Mouse (Mus musculus) hematopoietic stem cell, adult 5-6 weeks (primary cell): Measurements from ENCODE around the gene Astn2. TPM values are rescaled to one million over a fixed set of nuclear protein-coding genes. Genes with fewer than 3 reads are reported as not detected.
"Not testable (repeated sequence)": the region's sequence is repeated elsewhere in the genome, so short reads cannot be mapped to it uniquely, and the experiment has no call there.

Experiments used
- ATAC-seq, 2 experiments: fragments of 125-278 bp in 1 of 2; replicated peaks in 1 of 2; 2 replicates each; pipeline ENCODE4 v1.8.0; 2016 to 2017; ENCODE audit warnings: inconsistent platforms in 2 of 2, mild to moderate bottlenecking in 2 of 2, moderate number of reproducible peaks in 2 of 2, low read depth in 1 of 2, moderate TSS enrichment in 1 of 2; ENCODE audit not compliant: low FRiP score in 2 of 2, poor library complexity in 2 of 2, severe bottlenecking in 2 of 2, insufficient read depth in 1 of 2, low TSS enrichment in 1 of 2
- total RNA-seq: library from RNA; stranded (forward); fragments of 172-1452, 232-1000 nt; gene quantifications from 2 replicates; pipeline ENCODE4 v1.2.3, GENCODE M21; 2017

Gene Astn2
- total RNA-seq, 1 experiment from 2014 or later: not detected

GRCm38 (mm10) chr4:65687006-65687723, 717.2 kb downstream of the Astn2 start:
- ATAC-seq: no peak

DNA sequence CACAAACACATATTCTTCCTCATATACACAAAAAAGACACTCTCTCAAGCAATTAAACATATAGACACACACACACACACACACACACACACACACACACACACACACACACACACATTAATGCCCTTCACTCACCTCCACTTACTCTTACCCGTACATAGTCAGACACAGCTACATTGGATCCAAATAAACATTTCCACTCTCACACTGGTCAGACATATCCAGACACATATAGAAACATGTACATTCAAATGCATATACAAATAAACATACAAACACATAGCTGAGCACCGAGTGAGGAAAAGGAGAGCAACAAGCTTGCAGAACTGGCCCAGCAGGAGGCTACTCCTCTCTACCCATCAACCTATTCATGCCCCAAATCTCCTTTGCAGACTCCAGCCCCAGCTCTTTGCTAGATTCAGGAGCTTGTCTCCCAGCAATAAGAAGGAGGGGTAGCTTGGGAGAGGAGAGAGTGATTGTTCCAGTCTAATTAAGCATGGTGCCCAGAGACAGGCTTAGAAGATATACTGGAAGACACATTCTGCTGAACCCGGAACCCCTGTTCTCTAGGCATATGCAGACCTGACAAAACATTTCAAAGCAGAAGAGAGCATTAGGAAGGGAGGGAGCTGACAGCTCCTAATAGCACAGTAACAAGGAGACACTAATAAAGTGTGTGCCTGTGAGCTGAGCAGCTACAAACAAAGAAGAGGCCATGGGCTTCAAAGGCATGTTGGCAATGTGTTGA, 718.0 kb downstream of the Astn2 start:
- ATAC-seq: no peak

DNA sequence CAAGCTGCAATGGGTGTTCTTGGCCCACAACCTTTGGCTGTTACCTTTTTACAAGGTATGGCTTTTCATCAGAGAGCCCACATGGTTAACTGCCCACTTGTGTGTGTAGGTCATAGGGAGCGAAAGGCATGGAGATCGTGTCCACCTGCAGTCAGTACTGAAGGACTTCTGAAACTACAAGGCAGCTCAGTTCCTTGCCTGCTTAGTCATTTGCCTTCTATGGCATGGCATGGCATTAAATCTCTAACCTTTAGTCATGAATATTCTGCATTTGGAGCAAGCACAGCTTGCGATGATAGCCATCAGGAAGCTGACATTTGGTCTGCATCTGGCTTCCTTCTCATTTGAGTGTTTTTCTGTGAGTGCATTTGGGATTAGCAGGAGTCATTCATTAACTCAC, 720.0 kb downstream of the Astn2 start:
- no peak for ATAC-seq

DNA sequence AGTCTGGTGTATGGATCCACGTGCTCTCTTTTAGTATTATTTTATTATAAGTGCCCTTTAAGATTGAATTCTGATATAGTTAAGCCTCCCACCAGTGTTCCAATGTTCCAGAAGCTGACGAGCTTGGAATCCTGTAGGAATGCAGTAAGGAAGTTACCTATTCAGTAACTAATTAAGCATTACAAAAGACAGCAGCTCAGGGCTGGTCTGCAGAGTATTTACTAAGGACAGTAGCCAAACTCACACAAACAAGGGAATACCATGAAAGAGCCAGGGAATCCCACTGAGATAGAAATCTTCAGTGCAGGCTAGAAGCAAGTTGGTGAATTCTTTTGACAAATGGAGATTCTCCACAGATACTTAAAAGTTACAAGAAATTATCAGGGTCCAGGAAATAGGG, 724.6 kb downstream of the Astn2 start:
- not testable (repeated sequence) for ATAC-seq

GRCm38 (mm10) chr4:65678929-65679328, 725.5 kb downstream of the Astn2 start:
- no peak for ATAC-seq

DNA sequence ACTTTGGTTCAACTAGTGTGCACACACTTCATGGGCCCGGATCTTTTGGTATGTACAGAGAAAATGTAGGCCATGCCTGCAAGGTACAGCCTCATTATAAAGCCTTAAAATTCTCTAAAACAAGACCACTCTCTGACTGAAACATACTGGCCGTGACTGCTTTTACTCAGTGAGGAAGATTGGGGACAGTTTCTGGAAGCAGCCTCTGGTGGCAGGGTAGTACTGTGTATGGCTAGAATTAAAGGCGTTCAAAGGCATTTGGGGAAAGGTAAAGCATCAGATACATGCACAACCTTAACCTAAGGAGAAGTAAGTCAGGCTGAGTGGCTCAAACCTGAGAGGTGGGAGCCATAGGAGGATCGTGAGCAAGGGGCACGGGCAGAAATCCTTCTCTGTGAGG, 725.9 kb downstream of the Astn2 start:
- ATAC-seq: no peak

DNA sequence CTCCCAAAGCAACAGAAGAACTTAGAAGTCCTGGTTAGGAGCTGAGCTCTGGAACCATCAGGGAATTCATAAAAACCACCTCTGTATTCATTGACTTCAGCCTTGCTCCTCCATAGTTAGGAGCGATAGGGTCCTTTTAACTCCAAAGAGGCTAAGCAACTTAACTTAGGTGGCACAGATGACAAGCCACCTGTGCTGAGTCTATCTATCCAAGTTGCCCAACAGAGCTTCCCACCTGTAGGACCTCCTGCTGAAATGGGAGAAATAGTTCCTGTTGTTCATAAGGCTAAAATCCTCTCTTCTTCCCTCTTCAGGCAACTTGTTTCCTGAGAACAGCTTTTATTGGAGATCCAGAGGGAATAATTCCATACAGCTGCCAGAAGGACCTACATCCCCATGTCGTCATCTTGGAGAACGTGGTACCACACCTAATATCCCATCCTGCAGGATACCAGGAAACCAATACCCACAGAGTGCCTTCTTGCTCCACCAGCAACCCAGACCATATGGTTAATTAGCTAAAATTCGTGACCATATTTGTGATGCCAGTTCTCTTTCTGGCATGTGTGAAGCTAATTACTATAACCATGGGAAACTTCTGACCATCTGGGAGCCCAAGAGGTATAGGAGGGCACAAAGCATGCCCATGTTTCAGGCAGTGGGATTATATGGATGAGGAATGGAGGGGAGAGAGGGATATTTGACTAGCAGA, 730.0 kb downstream of the Astn2 start:
- ATAC-seq: no peak

- no peak for ATAC-seq
Observed at GRCm38 (mm10) chr4:65673418-65673933, 730.9 kb downstream of the Astn2 start.

- ATAC-seq: no peak
Observed at GRCm38 (mm10) chr4:65672294-65672693, 732.1 kb downstream of the Astn2 start.

DNA sequence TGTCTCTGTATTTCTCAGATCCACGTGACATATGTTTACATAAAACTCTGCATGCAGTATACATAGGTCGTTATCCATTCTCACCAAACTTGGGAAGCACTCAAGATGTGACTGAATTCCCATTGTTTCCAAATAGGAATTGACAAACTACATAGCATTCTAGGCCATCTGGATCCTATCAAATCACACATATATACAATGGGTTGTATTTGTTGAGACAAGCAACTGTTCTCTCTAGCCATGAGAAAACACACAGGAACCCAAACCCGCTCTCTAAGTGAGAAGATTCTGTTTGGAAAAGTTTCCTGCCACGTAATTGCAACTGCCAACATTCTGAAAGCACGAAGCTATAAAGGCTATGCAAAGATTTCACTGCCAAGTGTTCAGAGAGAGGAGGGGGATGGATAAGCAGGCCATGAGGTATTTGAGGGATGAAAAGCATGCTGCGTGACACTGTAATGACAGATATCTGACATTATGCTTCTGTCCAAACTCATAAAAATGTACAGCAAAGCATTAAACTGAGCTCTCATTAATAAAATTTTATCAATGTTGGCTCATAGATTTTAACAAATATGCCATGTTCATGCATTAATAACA, 732.7 kb downstream of the Astn2 start:
- no peak for ATAC-seq

DNA sequence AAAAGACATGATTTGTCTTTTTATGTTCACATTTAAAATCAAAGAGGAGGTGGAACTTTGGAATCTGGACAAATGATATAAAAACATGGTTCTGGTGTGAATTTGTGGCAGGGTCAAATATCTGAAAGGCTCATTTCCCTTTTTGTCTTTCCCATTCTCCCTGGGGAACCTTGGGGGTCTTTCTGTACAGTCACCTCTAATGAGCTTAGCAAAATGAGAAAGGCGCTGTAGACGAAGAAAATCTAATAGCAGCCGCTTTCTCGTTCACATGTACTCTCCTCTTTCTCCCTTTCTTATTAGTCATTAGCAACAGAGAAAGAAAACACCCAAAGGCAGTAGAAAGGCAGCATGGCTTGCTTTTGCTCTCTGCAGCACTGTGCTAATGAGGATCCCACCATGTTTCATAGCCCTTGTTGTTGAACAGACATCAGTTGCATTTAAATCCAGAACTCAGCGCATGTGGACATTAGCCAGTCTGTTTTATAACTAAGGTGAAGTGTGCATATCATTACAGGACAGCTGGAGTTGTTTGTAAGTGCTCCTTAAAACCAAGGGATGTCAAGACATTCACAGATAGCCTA, 737.3 kb downstream of the Astn2 start:
- no peak for ATAC-seq

DNA sequence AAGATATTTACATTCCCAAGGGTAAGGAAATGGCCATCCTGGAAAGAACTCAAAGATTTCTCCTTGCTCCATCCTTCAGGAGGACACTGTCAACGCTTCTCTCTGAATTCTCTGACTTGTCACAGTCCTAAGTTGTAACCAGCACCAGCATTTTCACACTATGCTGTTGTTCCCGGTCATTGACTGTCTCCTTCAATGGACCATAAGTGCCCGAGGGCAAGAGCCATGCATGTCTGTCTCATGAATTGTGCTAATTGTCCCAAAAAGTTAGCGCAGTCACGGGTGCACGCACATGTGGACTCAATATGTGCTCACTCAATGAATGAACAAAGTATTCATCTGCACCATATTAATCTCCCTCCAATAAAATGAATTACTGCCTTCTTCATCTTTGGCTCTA, 741.2 kb downstream of the Astn2 start:
- ATAC-seq: no peak

DNA sequence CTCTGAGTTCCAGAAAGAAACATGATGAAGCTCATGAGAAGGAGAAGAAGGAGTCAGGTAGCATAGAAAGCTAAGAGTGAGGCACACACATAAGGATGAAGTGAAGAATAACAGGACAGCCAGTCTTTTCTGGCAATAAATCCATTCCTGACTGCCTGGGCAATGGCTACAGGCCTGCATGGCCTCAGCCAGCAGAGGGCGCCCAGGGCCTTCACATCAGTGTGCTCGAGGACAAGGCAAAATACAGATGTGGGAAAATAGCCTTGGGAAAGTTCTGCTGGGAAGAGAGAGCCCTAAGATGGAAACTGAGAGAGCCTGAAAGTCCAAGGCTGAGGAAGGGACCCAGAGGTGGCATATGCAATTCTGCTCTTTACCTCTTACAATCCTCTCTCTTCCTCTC, 749.7 kb downstream of the Astn2 start:
- peak; percentile 53 to 78; a peak in 3 of 4 replicates for ATAC-seq

DNA sequence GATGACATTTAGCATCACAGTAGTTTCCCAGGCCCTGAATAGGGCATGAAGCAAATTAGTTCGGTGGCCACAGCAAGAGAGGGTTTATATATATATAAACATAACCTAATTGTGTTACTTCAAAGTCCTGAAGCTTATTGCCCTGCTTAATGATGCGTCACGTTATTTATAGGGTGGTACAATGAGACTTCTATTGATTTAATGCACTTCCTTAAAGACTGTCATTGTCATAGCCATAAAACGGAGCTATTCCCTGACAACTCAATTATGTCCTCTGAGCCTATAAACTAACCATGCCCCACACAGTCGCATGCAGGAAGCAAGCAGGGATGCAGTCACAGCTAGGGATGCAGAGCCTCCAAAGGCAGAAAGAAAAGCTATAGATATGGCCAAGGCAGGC, 761.8 kb downstream of the Astn2 start:
- ATAC-seq: no peak

DNA sequence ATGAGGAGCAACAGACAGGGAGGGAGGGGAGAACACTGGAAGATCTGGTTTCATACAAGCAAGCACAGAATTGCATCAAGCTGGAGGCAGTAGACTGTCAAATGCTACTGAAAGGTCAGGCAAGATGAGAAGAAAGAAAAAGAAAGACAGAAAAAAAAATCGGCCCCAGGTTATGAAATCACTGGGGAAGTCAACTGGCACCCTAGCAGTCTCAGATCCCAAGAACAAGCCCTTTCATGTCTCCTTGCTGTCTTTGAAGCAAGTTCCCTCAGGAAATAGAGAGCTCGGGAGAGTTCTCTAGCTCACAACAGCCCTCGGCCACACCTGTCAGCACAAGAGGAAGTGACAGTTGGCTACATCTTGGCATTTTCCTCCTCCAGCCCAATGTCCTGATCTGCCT, 766.2 kb downstream of the Astn2 start:
- ATAC-seq: no peak

GRCm38 (mm10) chr4:65620125-65620524, 784.3 kb downstream of the Astn2 start:
- no peak for ATAC-seq

DNA sequence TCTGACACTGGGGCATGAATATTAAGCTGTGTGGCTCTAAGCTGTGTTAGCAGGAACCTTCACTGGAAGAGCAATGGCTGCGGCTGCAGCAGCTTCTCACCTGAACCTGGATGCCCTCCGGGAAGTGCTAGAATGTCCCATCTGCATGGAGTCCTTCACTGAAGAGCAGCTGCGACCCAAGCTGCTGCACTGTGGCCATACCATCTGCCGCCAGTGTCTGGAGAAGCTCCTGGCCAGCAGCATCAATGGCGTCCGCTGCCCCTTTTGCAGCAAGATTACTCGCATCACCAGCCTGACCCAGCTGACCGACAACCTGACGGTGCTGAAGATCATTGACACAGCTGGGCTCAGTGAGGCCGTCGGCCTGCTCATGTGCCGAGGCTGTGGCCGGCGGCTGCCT, 791.3 kb downstream of the Astn2 start:
- no peak for ATAC-seq
